Mouse (Mus musculus): Measurements from ENCODE around the gene Gss. TPM values are rescaled to one million over a fixed set of nuclear protein-coding genes. Genes with fewer than 3 reads are reported as not detected.

Gene Gss
- total and polyA plus RNA-seq, 2 experiments from 2014 or later, result 11.9 TPM

GRCm38 (mm10) chr2:155604560-155605235, 12.1 kb upstream of the Gss start:
- no peak for ATAC-seq
- Histone ChIP-seq H3K4me1 (ENCODE audit: insufficient read depth) (no peaks in the 10 kb centered on the region), H3K9me3 (ENCODE audit: low read length) (no peaks in the 10 kb centered on the region), H3K4me2 (ENCODE audit: low read depth) (no peak overlapping the region), H3K27me3 (ENCODE audit: insufficient read depth, low read length) (no peaks in the 10 kb centered on the region), H3K27ac (ENCODE audit: low read depth, low read length) (no peak overlapping the region), H3K36me3 (ENCODE audit: insufficient read depth) (no peaks in the 10 kb centered on the region), H3K4me3 (ENCODE audit: low read depth, low read length) (no peak overlapping the region), H3K9ac (no peak overlapping the region)
- WGBS, result 61% methylated on average over 10 of the region's 10 CpGs
- TF ChIP-seq CTCF (IDR thresholded peaks at IDR 0.05; ENCODE audit: low read depth), result no peak
- DNase-seq, result no peak

- Histone ChIP-seq H3K9me3 (ENCODE audit: low read length) (no peaks in the 10 kb centered on the region), H3K27ac (ENCODE audit: low read depth, low read length) (no peak overlapping the region), H3K4me1 (ENCODE audit: insufficient read depth) (no peaks in the 10 kb centered on the region), H3K4me3 (ENCODE audit: low read depth, low read length) (no peak overlapping the region), H3K36me3 (ENCODE audit: insufficient read depth) (no peaks in the 10 kb centered on the region), H3K4me2 (ENCODE audit: low read depth) (no peak overlapping the region), H3K27me3 (ENCODE audit: insufficient read depth, low read length) (no peaks in the 10 kb centered on the region), H3K9ac (no peak overlapping the region)
- no peak for ATAC-seq
- no peak for TF ChIP-seq CTCF (IDR thresholded peaks at IDR 0.05; ENCODE audit: low read depth)
- WGBS, result 61% methylated on average over 3 of the region's 3 CpGs
- DNase-seq, result no peak
Measured at GRCm38 (mm10) chr2:155603707-155604106, 11.1 kb upstream of the Gss start.

DNA sequence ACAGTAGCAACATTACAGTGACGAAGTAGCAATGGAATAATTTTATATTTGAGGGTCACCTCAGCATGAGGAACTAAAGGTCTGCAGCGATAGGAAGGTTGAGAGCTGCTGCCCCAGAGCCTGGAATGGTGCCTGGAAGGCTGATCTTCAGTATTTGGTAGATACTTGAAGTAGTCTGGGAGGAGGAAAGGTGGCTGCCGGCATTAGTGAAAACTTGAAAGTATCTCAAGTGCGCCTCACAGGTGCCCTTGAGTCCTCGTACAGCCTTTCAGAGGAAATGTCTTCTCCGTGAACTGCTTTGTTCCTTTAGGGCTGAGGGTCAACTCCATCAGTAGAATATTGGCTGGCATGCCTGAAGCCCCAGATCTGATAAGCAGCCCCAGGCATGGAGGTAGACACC, 2.9 kb upstream of the Gss start:
- Histone ChIP-seq H3K9ac (no peak overlapping the region), H3K4me2 (ENCODE audit: low read depth) (no peak overlapping the region), H3K4me3 (ENCODE audit: low read depth, low read length) (no peak overlapping the region), H3K9me3 (ENCODE audit: low read length) (no peaks in the 10 kb centered on the region), H3K27ac (ENCODE audit: low read depth, low read length) (no peak overlapping the region), H3K4me1 (ENCODE audit: insufficient read depth) (peaks cover 8% of the 10 kb centered on the region; the same call in 1 of the 2 replicates), H3K36me3 (ENCODE audit: insufficient read depth) (no peaks in the 10 kb centered on the region), H3K27me3 (ENCODE audit: insufficient read depth, low read length) (no peaks in the 10 kb centered on the region)
- DNase-seq (no peak), ATAC-seq (no peak)
- WGBS, result 86% methylated on average over 6 of the region's 6 CpGs
- TF ChIP-seq CTCF (IDR thresholded peaks at IDR 0.05; ENCODE audit: low read depth), result no peak

GRCm38 (mm10) chr2:155592854-155593283, 259 bp upstream of the Gss start:
- peak overlapping the region; percentile 78 for H3K4me2 ChIP-seq (ENCODE audit: low read depth)
- no peak; the same call in 1 of the 2 replicates for ATAC-seq
- TF ChIP-seq CTCF (IDR thresholded peaks at IDR 0.05; ENCODE audit: low read depth), result 0 out of 2 replicates have a peak, but pooled peaks have one; percentile 36
- 0 out of 2 replicates have a peak overlapping the region, but pooled peaks have one; percentile 9 for H3K27ac ChIP-seq (ENCODE audit: low read depth, low read length)
- DNase-seq, result no peak
- no peaks in the 10 kb centered on the region for H3K9me3 ChIP-seq (ENCODE audit: low read length)
- under 1% methylated on average over 9 of the region's 9 CpGs for WGBS
- H3K4me1 ChIP-seq (ENCODE audit: insufficient read depth), result peaks cover 8% of the 10 kb centered on the region; the same call in 1 of the 2 replicates
- no peaks in the 10 kb centered on the region for H3K27me3 ChIP-seq (ENCODE audit: insufficient read depth, low read length)
- peak overlapping the region; percentile 43 for H3K9ac ChIP-seq
- H3K4me3 ChIP-seq (ENCODE audit: low read depth, low read length), result peak overlapping the region; percentile 55
- H3K36me3 ChIP-seq (ENCODE audit: insufficient read depth), result no peaks in the 10 kb centered on the region

- peak overlapping the region; percentile 24; the same call in 1 of the 2 replicates for H3K27ac ChIP-seq (ENCODE audit: low read depth, low read length)
- peak overlapping the region; percentile 78 for H3K4me2 ChIP-seq (ENCODE audit: low read depth)
- H3K9me3 ChIP-seq (ENCODE audit: low read length), result no peaks in the 10 kb centered on the region
- DNase-seq (no peak), ATAC-seq (no peak)
- WGBS, result 6% methylated on average over 6 of the region's 6 CpGs
- TF ChIP-seq CTCF (IDR thresholded peaks at IDR 0.05; ENCODE audit: low read depth), result no peak
- H3K4me3 ChIP-seq (ENCODE audit: low read depth, low read length), result peak overlapping the region; percentile 55
- no peaks in the 10 kb centered on the region for H3K36me3 ChIP-seq (ENCODE audit: insufficient read depth)
- peak overlapping the region; percentile 43 for H3K9ac ChIP-seq
- H3K27me3 ChIP-seq (ENCODE audit: insufficient read depth, low read length), result no peaks in the 10 kb centered on the region
- peaks cover 8% of the 10 kb centered on the region; the same call in 1 of the 2 replicates for H3K4me1 ChIP-seq (ENCODE audit: insufficient read depth)
Measured at GRCm38 (mm10) chr2:155591676-155592075, 934 bp downstream of the Gss start.

DNA sequence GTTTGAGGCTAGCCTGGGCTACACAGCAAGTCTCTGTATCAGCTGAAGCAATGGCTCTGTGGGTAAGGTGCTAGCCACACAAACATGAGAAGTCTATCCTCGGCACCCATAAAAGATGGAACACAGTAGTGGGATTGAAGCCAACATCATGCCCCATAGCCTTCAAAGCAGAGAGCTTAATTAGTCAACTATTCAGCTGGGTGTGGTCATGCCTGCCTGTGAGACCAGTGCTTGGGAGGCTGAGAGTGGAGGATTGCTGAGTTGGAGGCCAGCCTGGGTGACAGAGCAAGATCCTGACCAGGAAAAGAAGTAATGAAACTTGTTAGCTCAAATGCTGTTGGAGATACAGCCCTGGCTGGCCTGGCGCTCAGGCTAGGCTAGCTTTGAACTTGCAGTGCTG, 1.7 kb downstream of the Gss start:
- no peak for TF ChIP-seq CTCF (IDR thresholded peaks at IDR 0.05; ENCODE audit: low read depth)
- H3K4me1 ChIP-seq (ENCODE audit: insufficient read depth), result peaks cover 8% of the 10 kb centered on the region; the same call in 1 of the 2 replicates
- 83% methylated on average over 2 of the region's 2 CpGs for WGBS
- no peak overlapping the region for H3K27ac ChIP-seq (ENCODE audit: low read depth, low read length)
- no peak for DNase-seq
- H3K36me3 ChIP-seq (ENCODE audit: insufficient read depth), result no peaks in the 10 kb centered on the region
- no peak overlapping the region for H3K4me3 ChIP-seq (ENCODE audit: low read depth, low read length)
- H3K9ac ChIP-seq, result no peak overlapping the region
- H3K27me3 ChIP-seq (ENCODE audit: insufficient read depth, low read length), result no peaks in the 10 kb centered on the region
- no peak overlapping the region for H3K4me2 ChIP-seq (ENCODE audit: low read depth)
- ATAC-seq, result no peak
- no peaks in the 10 kb centered on the region for H3K9me3 ChIP-seq (ENCODE audit: low read length)

DNA sequence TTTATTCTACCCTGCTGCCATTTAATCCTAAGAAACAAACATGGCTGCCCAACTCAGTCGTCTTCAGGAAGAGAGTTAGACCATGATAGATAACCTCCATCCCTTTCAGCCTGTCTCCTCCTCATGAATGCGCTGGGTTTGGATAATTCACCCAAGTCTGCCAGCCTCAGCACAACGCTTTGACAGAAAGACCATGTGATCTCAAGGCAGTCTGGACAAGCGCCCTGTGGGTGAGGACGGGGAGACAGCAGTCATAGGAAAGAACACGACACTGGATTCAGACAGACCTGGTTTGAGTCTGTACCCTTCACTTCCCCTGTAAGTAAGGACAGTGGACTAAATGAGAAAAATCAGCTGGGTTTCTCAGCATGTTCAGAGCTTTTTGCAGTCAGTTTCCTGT, 3.1 kb downstream of the Gss start:
- H3K27me3 ChIP-seq (ENCODE audit: insufficient read depth, low read length), result no peaks in the 10 kb centered on the region

More for the DNA sequence above, 3.1 kb downstream of the Gss start:
- 76% methylated on average over 6 of the region's 6 CpGs for WGBS
- no peak overlapping the region for H3K27ac ChIP-seq (ENCODE audit: low read depth, low read length)
- no peak overlapping the region for H3K4me2 ChIP-seq (ENCODE audit: low read depth)
- no peak overlapping the region for H3K4me3 ChIP-seq (ENCODE audit: low read depth, low read length)
- no peak for ATAC-seq
- H3K9ac ChIP-seq, result no peak overlapping the region
- TF ChIP-seq CTCF (IDR thresholded peaks at IDR 0.05; ENCODE audit: low read depth), result no peak
- H3K36me3 ChIP-seq (ENCODE audit: insufficient read depth), result no peaks in the 10 kb centered on the region
- DNase-seq, result no peak
- no peaks in the 10 kb centered on the region for H3K9me3 ChIP-seq (ENCODE audit: low read length)
- H3K4me1 ChIP-seq (ENCODE audit: insufficient read depth), result peaks cover 8% of the 10 kb centered on the region; the same call in 1 of the 2 replicates

Data from forebrain, postnatal 0 days (tissue).